Mouse (Mus musculus): Measurements from ENCODE around the gene Rpusd2.

The Rpusd2 gene

GRCm38 (mm10) chr2:119032191-119032590 lies 2.4 kb upstream of the Rpusd2 start:
- no peak for DNase-seq (ENCODE audit: low spot score)

- no peak for DNase-seq (ENCODE audit: low spot score)
These were observed 781 bp downstream of the Rpusd2 start for GRCm38 (mm10) chr2:119035397-119035745.

GRCm38 (mm10) chr2:119040882-119041281 lies 6.3 kb downstream of the Rpusd2 start:
- peak; percentile 51 for DNase-seq (ENCODE audit: low spot score)

- no peak for DNase-seq (ENCODE audit: low spot score)
These were observed 10.6 kb downstream of the Rpusd2 start for GRCm38 (mm10) chr2:119045163-119045562.

- peak; percentile 95 for DNase-seq (ENCODE audit: low spot score)
These were observed 12.3 kb downstream of the Rpusd2 start, which contains the start of gene Knl1 for GRCm38 (mm10) chr2:119046649-119047611. TSS of gene Knl1 (plus strand) at chr2:119047119.

- no peak for DNase-seq (ENCODE audit: low spot score)
These were observed 13.3 kb downstream of the Rpusd2 start for GRCm38 (mm10) chr2:119047849-119048248.

GRCm38 (mm10) chr2:119050132-119050650 lies 15.6 kb downstream of the Rpusd2 start:
- no peak for DNase-seq (ENCODE audit: low spot score)

- DNase-seq (ENCODE audit: low spot score): no peak
These were observed 25.5 kb downstream of the Rpusd2 start for GRCm38 (mm10) chr2:119060139-119060538.

- DNase-seq (ENCODE audit: low spot score): no peak
These were observed 37.8 kb downstream of the Rpusd2 start for GRCm38 (mm10) chr2:119072397-119072796.

- no peak for DNase-seq (ENCODE audit: low spot score)
These were observed 51.6 kb downstream of the Rpusd2 start for GRCm38 (mm10) chr2:119086156-119086555.

Measured in MN1 (cell line).